Mouse (Mus musculus): ENCODE results near the gene Synpr. TPM values are rescaled to one million over a fixed set of nuclear protein-coding genes. Genes with fewer than 3 reads are reported as not detected.
A peak's percentile ranks its signal among the peaks of the same experiment; 100 is the strongest.

Synpr gene
- polyA plus RNA-seq, 1 experiment from 2014 or later, result 7.7 TPM

GRCm38 (mm10) chr14:13368309-13368708 is 83.7 kb downstream of the Synpr start:
- no peak for ATAC-seq (ENCODE audit: low FRiP score)
- WGBS, result 74% methylated on average over 3 of the region's 3 CpGs
- H3K36me3 ChIP-seq (ENCODE audit: control insufficient read depth, insufficient read depth, low read length), result no peaks in the 10 kb centered on the region

GRCm38 (mm10) chr14:13389081-13389480 is 104.5 kb downstream of the Synpr start:
- WGBS, result 71% methylated on average over 7 of the region's 7 CpGs
- no peaks in the 10 kb centered on the region for H3K27me3 ChIP-seq (ENCODE audit: control insufficient read depth, insufficient read depth, low read length)
- no peaks in the 10 kb centered on the region for H3K36me3 ChIP-seq (ENCODE audit: control insufficient read depth, insufficient read depth, low read length)
- H3K27ac ChIP-seq (ENCODE audit: low read depth, low read length), result no peak overlapping the region
- H3K4me2 ChIP-seq, result no peak overlapping the region
- no peak overlapping the region for H3K9ac ChIP-seq (ENCODE audit: low read length)
- ATAC-seq (ENCODE audit: low FRiP score) (no peak), DNase-seq (ENCODE audit: low spot score, missing footprints) (no peak)
- no peak overlapping the region for H3K4me3 ChIP-seq (ENCODE audit: low read depth, low read length)
- H3K9me3 ChIP-seq (ENCODE audit: control insufficient read depth, low read length), result no peaks in the 10 kb centered on the region
- no peaks in the 10 kb centered on the region for H3K4me1 ChIP-seq (ENCODE audit: control insufficient read depth, insufficient read depth, low read length)

More at GRCm38 (mm10) chr14:13368309-13368708, 83.7 kb downstream of the Synpr start:
- Histone ChIP-seq H3K9me3 (ENCODE audit: control insufficient read depth, low read length) (no peaks in the 10 kb centered on the region), H3K9ac (ENCODE audit: low read length) (no peak overlapping the region), H3K4me3 (ENCODE audit: low read depth, low read length) (no peak overlapping the region), H3K27ac (ENCODE audit: low read depth, low read length) (no peak overlapping the region), H3K27me3 (ENCODE audit: control insufficient read depth, insufficient read depth, low read length) (no peaks in the 10 kb centered on the region), H3K4me1 (ENCODE audit: control insufficient read depth, insufficient read depth, low read length) (no peaks in the 10 kb centered on the region), H3K4me2 (no peak overlapping the region)
- DNase-seq (ENCODE audit: low spot score, missing footprints), result no peak

DNA sequence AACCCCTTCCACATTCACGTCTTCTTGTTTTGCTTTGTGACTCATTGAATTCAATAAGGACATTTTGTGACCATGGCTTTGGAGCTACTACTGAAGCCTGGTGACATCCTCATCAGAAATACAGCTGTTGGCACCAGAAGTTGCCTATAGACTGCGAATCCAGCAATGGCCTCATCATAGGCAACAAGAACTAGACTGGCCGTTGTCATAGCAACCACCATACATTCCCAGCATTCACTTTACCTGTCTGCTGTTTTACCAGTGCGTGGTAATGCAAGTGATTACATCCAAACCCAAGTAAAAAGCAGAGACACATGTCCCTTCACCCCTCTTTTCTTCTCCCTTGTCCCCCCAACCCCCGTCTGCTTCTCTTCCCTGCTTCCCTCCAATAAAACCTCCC is 105.4 kb downstream of the Synpr start:
- ATAC-seq (ENCODE audit: low FRiP score) (no peak), DNase-seq (ENCODE audit: low spot score, missing footprints) (no peak)
- H3K4me1 ChIP-seq (ENCODE audit: control insufficient read depth, insufficient read depth, low read length), result no peaks in the 10 kb centered on the region
- H3K4me3 ChIP-seq (ENCODE audit: low read depth, low read length), result no peak overlapping the region
- no peak overlapping the region for H3K9ac ChIP-seq (ENCODE audit: low read length)
- H3K9me3 ChIP-seq (ENCODE audit: control insufficient read depth, low read length), result no peaks in the 10 kb centered on the region
- H3K27ac ChIP-seq (ENCODE audit: low read depth, low read length), result no peak overlapping the region
- H3K36me3 ChIP-seq (ENCODE audit: control insufficient read depth, insufficient read depth, low read length), result no peaks in the 10 kb centered on the region
- H3K4me2 ChIP-seq, result no peak overlapping the region
- no peaks in the 10 kb centered on the region for H3K27me3 ChIP-seq (ENCODE audit: control insufficient read depth, insufficient read depth, low read length)
- 81% methylated on average over 5 of the region's 5 CpGs for WGBS

GRCm38 (mm10) chr14:13399226-13400020 is 114.8 kb downstream of the Synpr start:
- Histone ChIP-seq H3K4me3 (ENCODE audit: low read depth, low read length) (no peak overlapping the region), H3K9me3 (ENCODE audit: control insufficient read depth, low read length) (no peaks in the 10 kb centered on the region), H3K4me1 (ENCODE audit: control insufficient read depth, insufficient read depth, low read length) (no peaks in the 10 kb centered on the region), H3K36me3 (ENCODE audit: control insufficient read depth, insufficient read depth, low read length) (no peaks in the 10 kb centered on the region), H3K4me2 (no peak overlapping the region), H3K27ac (ENCODE audit: low read depth, low read length) (no peak overlapping the region), H3K9ac (ENCODE audit: low read length) (no peak overlapping the region), H3K27me3 (ENCODE audit: control insufficient read depth, insufficient read depth, low read length) (no peaks in the 10 kb centered on the region)
- WGBS, result 61% methylated on average over 6 of the region's 6 CpGs
- DNase-seq (ENCODE audit: low spot score, missing footprints), result no peak
- no peak for ATAC-seq (ENCODE audit: low FRiP score)

- DNase-seq (ENCODE audit: low spot score, missing footprints) (no peak), ATAC-seq (ENCODE audit: low FRiP score) (no peak)
- WGBS, result 85% methylated on average over 1 of the region's 1 CpGs
- H3K9me3 ChIP-seq (ENCODE audit: control insufficient read depth, low read length), result no peaks in the 10 kb centered on the region
- H3K27me3 ChIP-seq (ENCODE audit: control insufficient read depth, insufficient read depth, low read length), result no peaks in the 10 kb centered on the region
- no peaks in the 10 kb centered on the region for H3K36me3 ChIP-seq (ENCODE audit: control insufficient read depth, insufficient read depth, low read length)
- H3K9ac ChIP-seq (ENCODE audit: low read length), result no peak overlapping the region
- H3K4me2 ChIP-seq, result no peak overlapping the region
- no peaks in the 10 kb centered on the region for H3K4me1 ChIP-seq (ENCODE audit: control insufficient read depth, insufficient read depth, low read length)
- H3K27ac ChIP-seq (ENCODE audit: low read depth, low read length), result no peak overlapping the region
- H3K4me3 ChIP-seq (ENCODE audit: low read depth, low read length), result no peak overlapping the region
Observed at GRCm38 (mm10) chr14:13411636-13412035, 127.1 kb downstream of the Synpr start.

- H3K4me1 ChIP-seq (ENCODE audit: control insufficient read depth, insufficient read depth, low read length), result no peaks in the 10 kb centered on the region; the same call in 1 of the 2 replicates
- H3K27ac ChIP-seq (ENCODE audit: low read depth, low read length), result no peak overlapping the region
- ATAC-seq (ENCODE audit: low FRiP score), result no peak
- no peak overlapping the region for H3K9ac ChIP-seq (ENCODE audit: low read length)
- DNase-seq (ENCODE audit: low spot score, missing footprints), result no peak
- H3K4me3 ChIP-seq (ENCODE audit: low read depth, low read length), result no peak overlapping the region
- 85% methylated on average over 6 of the region's 6 CpGs for WGBS
- no peak overlapping the region for H3K4me2 ChIP-seq
- no peaks in the 10 kb centered on the region for H3K27me3 ChIP-seq (ENCODE audit: control insufficient read depth, insufficient read depth, low read length)
- no peaks in the 10 kb centered on the region for H3K36me3 ChIP-seq (ENCODE audit: control insufficient read depth, insufficient read depth, low read length)
- H3K9me3 ChIP-seq (ENCODE audit: control insufficient read depth, low read length), result no peaks in the 10 kb centered on the region
Observed at GRCm38 (mm10) chr14:13440723-13441122, 156.1 kb downstream of the Synpr start.

DNA sequence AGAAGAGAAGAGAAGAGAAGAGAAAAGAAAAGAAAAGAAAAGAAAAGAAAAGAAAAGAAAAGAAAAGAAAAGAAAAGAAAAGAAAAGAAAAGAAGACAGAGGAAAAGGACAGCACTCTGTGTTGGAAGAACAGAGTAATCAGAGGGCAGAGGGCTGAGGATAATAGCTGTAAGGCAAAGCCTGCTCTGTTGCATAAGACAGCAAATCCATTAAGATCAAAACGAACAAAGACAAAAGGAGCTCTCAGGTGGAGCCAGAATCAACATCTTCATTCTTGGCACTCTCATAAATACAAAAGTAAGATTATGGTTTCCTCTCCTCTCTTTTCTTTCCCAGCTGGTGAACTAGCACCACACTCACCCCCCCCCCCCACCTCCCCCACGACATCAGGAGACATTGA is 160.3 kb downstream of the Synpr start:
- H3K27me3 ChIP-seq (ENCODE audit: control insufficient read depth, insufficient read depth, low read length), result no peaks in the 10 kb centered on the region
- ATAC-seq (ENCODE audit: low FRiP score), result no peak
- no peaks in the 10 kb centered on the region for H3K36me3 ChIP-seq (ENCODE audit: control insufficient read depth, insufficient read depth, low read length)
- no peak overlapping the region for H3K4me3 ChIP-seq (ENCODE audit: low read depth, low read length)
- no peak for DNase-seq (ENCODE audit: low spot score, missing footprints)
- no peak overlapping the region for H3K9ac ChIP-seq (ENCODE audit: low read length)
- H3K9me3 ChIP-seq (ENCODE audit: control insufficient read depth, low read length), result no peaks in the 10 kb centered on the region
- H3K4me1 ChIP-seq (ENCODE audit: control insufficient read depth, insufficient read depth, low read length), result no peaks in the 10 kb centered on the region; the same call in none of the 2 replicates
- no peak overlapping the region for H3K27ac ChIP-seq (ENCODE audit: low read depth, low read length)
- H3K4me2 ChIP-seq, result no peak overlapping the region
- 0% methylated on average over 2 of the region's 2 CpGs for WGBS

DNA sequence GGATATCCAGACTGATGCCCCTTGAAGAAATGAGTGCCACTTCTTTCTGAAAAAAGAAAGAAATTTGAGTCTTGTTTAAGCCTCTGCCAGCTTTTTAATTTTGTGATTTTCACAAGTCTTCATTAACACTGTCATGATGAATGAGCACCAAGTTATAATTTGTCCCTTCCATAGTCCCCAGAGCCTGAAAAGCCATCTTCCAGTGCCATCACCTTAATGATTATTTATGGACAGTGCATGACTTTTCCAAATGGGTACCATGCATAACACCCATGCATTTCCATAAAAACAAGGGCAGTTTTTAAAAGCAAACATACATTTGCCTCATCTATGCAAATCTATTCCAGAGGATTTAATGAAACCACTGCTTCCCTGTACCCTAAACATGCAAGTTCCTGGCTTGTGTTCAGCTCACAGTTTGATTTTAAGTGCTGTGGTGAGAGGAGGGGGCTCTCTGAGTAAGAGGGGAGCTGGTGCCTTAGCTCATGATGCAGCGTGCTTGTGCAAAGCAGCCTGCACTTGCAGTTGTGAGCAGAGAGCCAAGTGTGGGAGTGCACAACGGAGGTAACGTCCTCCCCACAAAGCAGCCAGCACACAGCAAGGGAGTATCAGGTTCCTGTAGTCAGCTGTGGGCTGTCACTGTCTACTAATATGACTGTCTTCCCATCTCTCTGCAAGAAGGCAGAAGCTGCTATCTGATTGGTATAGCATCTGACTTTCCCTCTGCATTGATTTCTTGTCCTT is 169.1 kb downstream of the Synpr start:
- ATAC-seq (ENCODE audit: low FRiP score), result peak; percentile 69
- no peak for DNase-seq (ENCODE audit: low spot score, missing footprints)
- Histone ChIP-seq H3K36me3 (ENCODE audit: control insufficient read depth, insufficient read depth, low read length) (no peaks in the 10 kb centered on the region), H3K4me2 (no peak overlapping the region), H3K4me3 (ENCODE audit: low read depth, low read length) (no peak overlapping the region), H3K9me3 (ENCODE audit: control insufficient read depth, low read length) (no peaks in the 10 kb centered on the region), H3K9ac (ENCODE audit: low read length) (no peak overlapping the region), H3K27me3 (ENCODE audit: control insufficient read depth, insufficient read depth, low read length) (no peaks in the 10 kb centered on the region), H3K4me1 (ENCODE audit: control insufficient read depth, insufficient read depth, low read length) (no peaks in the 10 kb centered on the region; the same call in 1 of the 2 replicates), H3K27ac (ENCODE audit: low read depth, low read length) (no peak overlapping the region)
- 50% methylated on average over 3 of the region's 3 CpGs for whole genome bisulfite sequencing

GRCm38 (mm10) chr14:13454991-13455390 is 170.4 kb downstream of the Synpr start:
- Histone ChIP-seq H3K9ac (ENCODE audit: low read length) (no peak overlapping the region), H3K27me3 (ENCODE audit: control insufficient read depth, insufficient read depth, low read length) (no peaks in the 10 kb centered on the region), H3K4me3 (ENCODE audit: low read depth, low read length) (no peak overlapping the region), H3K27ac (ENCODE audit: low read depth, low read length) (no peak overlapping the region), H3K4me2 (no peak overlapping the region), H3K4me1 (ENCODE audit: control insufficient read depth, insufficient read depth, low read length) (no peaks in the 10 kb centered on the region), H3K9me3 (ENCODE audit: control insufficient read depth, low read length) (no peaks in the 10 kb centered on the region), H3K36me3 (ENCODE audit: control insufficient read depth, insufficient read depth, low read length) (no peaks in the 10 kb centered on the region)
- ATAC-seq (ENCODE audit: low FRiP score), result peak; percentile 53
- DNase-seq (ENCODE audit: low spot score, missing footprints), result no peak

Data from midbrain, embryonic 11.5 days (tissue).